Mouse (Mus musculus) limb, embryonic 15.5 days (tissue): Measurements from ENCODE around the gene Tcta. TPM values are rescaled to one million over a fixed set of nuclear protein-coding genes. Genes with fewer than 3 reads are reported as not detected.

Experiments
- ATAC-seq: fragments of 200-750 bp; cut with Nextera tagmentation; 2 replicates; pipeline ENCODE4 v1.8.0; 2017; ENCODE audit warnings: low read depth, moderate TSS enrichment; ENCODE audit not compliant: insufficient number of reproducible peaks, low FRiP score, low TSS enrichment
- H3K27ac ChIP-seq: fragments of 300-500 bp; sonication (generic); 2 replicates; pipeline ENCODE4 v1.5.1; 2015; ENCODE audit warnings: moderate library complexity, mild to moderate bottlenecking, inconsistent platforms
- H3K27me3 ChIP-seq: fragments of 300-500 bp; sonication (generic); 2 replicates; pipeline ENCODE4 v1.6.1; 2015; ENCODE audit warnings: inconsistent platforms
- H3K36me3 ChIP-seq: fragments of 300-500 bp; sonication (generic); 2 replicates; pipeline ENCODE4 v1.6.1; 2015; ENCODE audit warnings: inconsistent platforms
- H3K4me1 ChIP-seq: fragments of 300-500 bp; sonication (generic); 2 replicates; pipeline ENCODE4 v1.6.1; 2015; ENCODE audit warnings: inconsistent platforms
- H3K4me2 ChIP-seq: fragments of 300-500 bp; sonication (generic); 2 replicates; pipeline ENCODE4 v1.6.1; 2015; ENCODE audit warnings: mild to moderate bottlenecking, inconsistent platforms
- H3K4me3 ChIP-seq: fragments of 300-500 bp; sonication (generic); 2 replicates; pipeline ENCODE4 v1.5.1; 2015; ENCODE audit warnings: mild to moderate bottlenecking, inconsistent platforms
- H3K9ac ChIP-seq: fragments of 300-500 bp; sonication (generic); 2 replicates; pipeline ENCODE4 v1.6.1; 2015; ENCODE audit warnings: inconsistent platforms
- H3K9me3 ChIP-seq: fragments of 300-500 bp; sonication (generic); 2 replicates; pipeline ENCODE4 v1.6.1; 2016; ENCODE audit warnings: inconsistent platforms
- WGBS: fragments of 180-500 bp; shearing (Covaris S2); methylation state at CpG from one replicate; pipeline ENCODE4 v1.1.7; 2015; 5-methylcytosine and 5-hydroxymethylcytosine counted together
- polyA plus RNA-seq: library from polyadenylated mRNA; unstranded; fragments of >200 nt; fragmentation: Nextera tagmentation; extraction: Ambion mirVana; gene quantifications from 2 replicates; pipeline ENCODE4 v1.2.1, GENCODE M21; 2015

The Tcta gene
- polyA plus RNA-seq, result 44.3 and 47.6 TPM in 2 replicates

DNA sequence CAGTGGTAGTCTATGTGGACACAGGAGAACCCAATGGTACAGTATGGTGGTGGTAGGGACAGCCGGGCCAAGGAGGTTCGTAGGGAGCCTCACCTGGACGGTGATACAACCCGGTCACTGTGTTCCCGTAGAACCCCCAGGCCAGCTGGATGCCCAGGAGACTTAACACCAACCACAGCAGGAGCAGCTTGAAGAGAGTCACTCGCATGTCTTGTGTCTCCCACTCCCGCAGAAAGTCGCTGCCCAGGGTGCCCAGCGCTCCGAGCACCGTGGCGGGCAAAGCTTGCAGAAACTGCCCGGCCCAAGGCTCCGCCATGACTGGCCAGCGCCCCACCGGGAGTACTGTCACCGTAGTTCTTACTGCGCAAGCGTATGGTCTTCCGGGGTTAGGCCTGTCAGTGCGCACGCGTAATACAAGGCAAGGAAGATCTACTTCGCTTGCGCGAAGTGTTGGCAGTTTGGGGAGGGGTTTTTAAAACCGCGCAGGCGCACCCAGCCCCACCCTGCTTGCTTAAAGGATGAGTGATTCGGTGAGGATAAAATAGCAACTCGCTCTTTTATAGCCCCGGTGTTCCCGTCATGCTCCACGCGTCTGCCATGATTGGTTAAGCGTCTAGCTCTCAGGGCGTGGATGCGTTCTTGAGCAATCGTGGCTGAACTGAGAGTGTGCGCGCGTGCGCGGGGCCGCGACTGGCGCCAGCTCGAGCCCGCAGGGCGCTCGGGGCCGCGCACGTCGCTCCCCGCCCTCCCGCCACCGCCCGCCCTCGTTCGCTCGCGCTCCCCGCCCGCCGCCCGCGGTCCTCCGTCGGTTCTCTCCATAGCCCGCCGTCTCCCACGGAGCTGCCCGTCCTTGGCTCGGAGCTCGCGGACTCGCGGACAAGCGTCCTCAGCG is at the start of gene Tcta, which contains the start of gene Rhoa:
Tcta (minus strand) TSS at position 532 of the 892 bp plus-strand sequence.
Rhoa (plus strand) TSS at position 501 of the 892 bp plus-strand sequence.
- peak within 1 kb of the TSS; percentile 97 for H3K9ac ChIP-seq
- peak within 1 kb of the TSS; percentile 89 for H3K4me3 ChIP-seq
- peaks cover 19% of the 10 kb centered on the region for H3K4me1 ChIP-seq
- H3K36me3 ChIP-seq, result peaks cover 27% of the 10 kb centered on the region
- H3K27me3 ChIP-seq, result no peaks in the 10 kb centered on the region
- H3K9me3 ChIP-seq, result no peaks in the 10 kb centered on the region
- H3K27ac ChIP-seq, result peak within 1 kb of the TSS; percentile 100
- WGBS, result under 1% methylated on average over 79 of the region's 81 CpGs
- H3K4me2 ChIP-seq, result peak within 1 kb of the TSS; percentile 83
- peak; percentile 97 for ATAC-seq

- Histone ChIP-seq H3K4me1 (peaks cover 13% of the 10 kb centered on the region), H3K36me3 (peaks cover 45% of the 10 kb centered on the region), H3K9me3 (no peaks in the 10 kb centered on the region), H3K4me2 (no peak overlapping the region), H3K4me3 (no peak overlapping the region), H3K27ac (no peak overlapping the region), H3K9ac (no peak overlapping the region), H3K27me3 (no peaks in the 10 kb centered on the region)
- WGBS, result 91% methylated on average over 4 of the region's 4 CpGs
- ATAC-seq, result no peak
These were observed 43.8 kb upstream of the Tcta start for GRCm38 (mm10) chr9:108349727-108350126.

DNA sequence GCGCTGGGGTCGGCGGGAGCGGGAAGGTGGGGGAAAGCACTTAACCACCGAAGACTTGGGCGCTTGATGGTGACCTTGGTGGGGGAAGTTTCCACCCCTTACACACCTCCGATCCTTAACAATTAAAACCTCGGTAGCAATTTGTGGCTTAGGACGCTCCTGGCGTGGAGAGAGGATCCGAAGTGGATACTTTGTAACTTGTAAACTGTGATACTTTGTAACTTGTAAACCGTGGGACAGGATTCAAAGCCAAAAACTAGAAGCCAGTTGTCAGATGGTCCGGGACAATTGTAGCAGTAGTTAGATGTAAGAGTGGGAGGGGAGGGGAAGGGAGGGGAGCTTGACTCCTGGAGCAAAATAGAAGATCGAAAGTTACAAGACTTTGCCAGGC is 42.3 kb upstream of the Tcta start:
- no peaks in the 10 kb centered on the region for H3K9me3 ChIP-seq
- peak overlapping the region; percentile 59 for H3K4me2 ChIP-seq
- peaks cover 13% of the 10 kb centered on the region for H3K4me1 ChIP-seq
- ATAC-seq, result no peak
- 3% methylated on average over 14 of the region's 14 CpGs for WGBS
- H3K27ac ChIP-seq, result peak overlapping the region; percentile 96
- H3K27me3 ChIP-seq, result no peaks in the 10 kb centered on the region
- peak overlapping the region; percentile 93 for H3K4me3 ChIP-seq
- H3K36me3 ChIP-seq, result peaks cover 30% of the 10 kb centered on the region
- peak overlapping the region; percentile 80 for H3K9ac ChIP-seq

- under 1% methylated on average over 64 of the region's 75 CpGs for WGBS
- H3K4me3 ChIP-seq, result peak within 1 kb of the TSS; percentile 93
- H3K9ac ChIP-seq, result peak within 1 kb of the TSS; percentile 80
- H3K36me3 ChIP-seq, result peaks cover 25% of the 10 kb centered on the region
- H3K9me3 ChIP-seq, result no peaks in the 10 kb centered on the region
- no peaks in the 10 kb centered on the region for H3K27me3 ChIP-seq
- peak; percentile 93 for ATAC-seq
- H3K4me2 ChIP-seq, result peak within 1 kb of the TSS; percentile 59
- peak within 1 kb of the TSS; percentile 96 for H3K27ac ChIP-seq
- H3K4me1 ChIP-seq, result peaks cover 13% of the 10 kb centered on the region
These were observed 41.8 kb upstream of the Tcta start, which contains the start of gene Usp4 for GRCm38 (mm10) chr9:108347540-108348289. Gene Usp4, plus strand, starts transcription at chr9:108347853.

GRCm38 (mm10) chr9:108347024-108347423 is 41.1 kb upstream of the Tcta start:
- Histone ChIP-seq H3K4me1 (peaks cover 13% of the 10 kb centered on the region), H3K27ac (peak overlapping the region; percentile 96), H3K36me3 (peaks cover 18% of the 10 kb centered on the region), H3K27me3 (no peaks in the 10 kb centered on the region), H3K4me2 (peak overlapping the region; percentile 59), H3K9ac (peak overlapping the region; percentile 80), H3K9me3 (no peaks in the 10 kb centered on the region), H3K4me3 (peak overlapping the region; percentile 93)
- ATAC-seq, result no peak
- WGBS, result 5% methylated on average over 11 of the region's 11 CpGs

DNA sequence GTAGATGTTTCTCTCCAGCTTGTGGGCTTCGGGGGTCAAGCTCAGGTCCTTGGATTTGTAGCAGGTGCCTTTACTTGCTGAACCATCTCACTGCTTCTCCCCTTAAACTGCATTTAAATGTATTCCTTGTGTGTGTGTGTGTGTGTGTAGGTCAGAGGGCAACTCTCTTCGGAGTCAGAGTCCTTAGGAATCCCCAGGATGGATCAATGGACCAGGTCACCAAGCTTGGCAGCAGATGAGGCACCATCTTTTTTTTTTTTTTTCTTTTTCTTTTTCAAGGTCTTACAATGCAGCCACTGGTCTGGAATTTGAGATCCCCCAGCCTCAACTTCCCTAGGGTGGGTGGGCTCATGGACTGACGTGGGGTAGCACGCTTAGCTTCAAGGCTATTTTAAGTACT is 38.5 kb upstream of the Tcta start:
- H3K36me3 ChIP-seq, result peaks cover 4% of the 10 kb centered on the region; the same call in 1 of the 2 replicates
- no peak overlapping the region for H3K27ac ChIP-seq
- H3K27me3 ChIP-seq, result no peaks in the 10 kb centered on the region
- H3K4me2 ChIP-seq, result no peak overlapping the region
- 81% methylated on average over 4 of the region's 4 CpGs for WGBS
- ATAC-seq, result no peak
- no peak overlapping the region for H3K9ac ChIP-seq
- H3K4me3 ChIP-seq, result no peak overlapping the region
- peaks cover 33% of the 10 kb centered on the region for H3K4me1 ChIP-seq
- no peaks in the 10 kb centered on the region for H3K9me3 ChIP-seq

GRCm38 (mm10) chr9:108343835-108344234 is 37.9 kb upstream of the Tcta start:
- Histone ChIP-seq H3K9ac (no peak overlapping the region), H3K4me3 (no peak overlapping the region), H3K27ac (no peak overlapping the region), H3K27me3 (no peaks in the 10 kb centered on the region), H3K4me1 (peaks cover 29% of the 10 kb centered on the region), H3K4me2 (no peak overlapping the region), H3K36me3 (peaks cover 4% of the 10 kb centered on the region; the same call in 1 of the 2 replicates), H3K9me3 (no peaks in the 10 kb centered on the region)
- ATAC-seq, result no peak
- 89% methylated on average over 1 of the region's 1 CpGs for WGBS

- no peak for ATAC-seq
- WGBS, result 86% methylated on average over 3 of the region's 3 CpGs
These were observed 37.4 kb upstream of the Tcta start for GRCm38 (mm10) chr9:108343331-108343730.

GRCm38 (mm10) chr9:108342301-108342831 is 36.4 kb upstream of the Tcta start:
- Histone ChIP-seq H3K9me3 (no peaks in the 10 kb centered on the region), H3K4me1 (peaks cover 32% of the 10 kb centered on the region), H3K9ac (no peak overlapping the region), H3K27me3 (no peaks in the 10 kb centered on the region), H3K27ac (0 out of 2 replicates have a peak overlapping the region, but pooled peaks have one; percentile 38), H3K4me2 (no peak overlapping the region), H3K36me3 (peaks cover 7% of the 10 kb centered on the region), H3K4me3 (no peak overlapping the region)
- ATAC-seq, result no peak
- WGBS, result 31% methylated on average over 5 of the region's 5 CpGs

More at GRCm38 (mm10) chr9:108343331-108343730, 37.4 kb upstream of the Tcta start:
- Histone ChIP-seq H3K4me2 (no peak overlapping the region), H3K9ac (no peak overlapping the region), H3K27me3 (no peaks in the 10 kb centered on the region), H3K9me3 (no peaks in the 10 kb centered on the region), H3K27ac (no peak overlapping the region), H3K4me3 (no peak overlapping the region), H3K4me1 (peaks cover 29% of the 10 kb centered on the region), H3K36me3 (peaks cover 4% of the 10 kb centered on the region; the same call in 1 of the 2 replicates)

DNA sequence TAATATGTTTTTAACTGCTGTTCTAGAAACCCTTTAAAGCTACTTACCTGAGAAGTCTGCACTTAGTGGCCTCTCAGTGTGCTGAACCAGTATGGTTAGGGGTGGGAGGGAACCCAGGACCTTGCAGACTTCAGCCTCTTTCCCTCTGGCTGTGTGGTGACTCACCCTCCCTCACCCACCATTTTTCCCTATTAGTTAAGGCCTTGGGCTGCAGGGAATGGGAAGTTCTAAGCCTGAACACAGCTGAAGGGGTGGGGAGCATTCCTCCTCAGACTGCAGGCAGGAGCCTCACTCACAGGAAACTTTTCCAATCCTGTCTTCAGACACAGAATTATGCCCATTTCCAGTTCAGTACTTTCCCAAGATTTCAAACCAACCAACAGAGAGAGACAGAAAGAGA is 35.8 kb upstream of the Tcta start:
- H3K9me3 ChIP-seq, result no peaks in the 10 kb centered on the region
- ATAC-seq, result no peak
- H3K4me2 ChIP-seq, result no peak overlapping the region
- H3K4me1 ChIP-seq, result peaks cover 29% of the 10 kb centered on the region
- H3K9ac ChIP-seq, result no peak overlapping the region
- H3K27ac ChIP-seq, result 0 out of 2 replicates have a peak overlapping the region, but pooled peaks have one; percentile 38
- peaks cover 7% of the 10 kb centered on the region for H3K36me3 ChIP-seq
- H3K27me3 ChIP-seq, result no peaks in the 10 kb centered on the region
- no peak overlapping the region for H3K4me3 ChIP-seq

GRCm38 (mm10) chr9:108341139-108341475 is 35.1 kb upstream of the Tcta start:
- Histone ChIP-seq H3K4me2 (no peak overlapping the region), H3K9me3 (no peaks in the 10 kb centered on the region), H3K4me3 (no peak overlapping the region; the same call in 1 of the 2 replicates), H3K27ac (peak overlapping the region; percentile 48; the same call in 1 of the 2 replicates), H3K9ac (no peak overlapping the region), H3K36me3 (peaks cover 9% of the 10 kb centered on the region), H3K4me1 (peaks cover 28% of the 10 kb centered on the region), H3K27me3 (no peaks in the 10 kb centered on the region)
- 88% methylated on average over 5 of the region's 5 CpGs for WGBS
- no peak for ATAC-seq
